Mouse (Mus musculus): Measurements from ENCODE around the gene Stard13. TPM values are rescaled to one million over a fixed set of nuclear protein-coding genes. Genes with fewer than 3 reads are reported as not detected.

Gene Stard13
- total RNA-seq, 1 experiment = 6.8 TPM

- in situ Hi-C loops (cut with MboI; ENCODE audit: low sequenced_read_pairs in 2 of 2, unreplicated experiment in 2 of 2) = no loop called here
- H3K4me3 ChIP-seq (ENCODE audit: insufficient read depth in 1 of 2, low read depth in 1 of 2, low read length in 2 of 2, poor library complexity in 1 of 2, severe bottlenecking in 1 of 2) = no peak overlapping the region
- no peak for DNase-seq (ENCODE audit: low read depth, low spot score)
- H3K27ac ChIP-seq (ENCODE audit: insufficient read depth, low read depth, low read length, poor library complexity, severe bottlenecking) = no peak overlapping the region
- no peaks in the 10 kb centered on the region for H3K36me3 ChIP-seq (ENCODE audit: control insufficient read depth, insufficient read depth, low read length, poor library complexity, severe bottlenecking)
- no peaks in the 10 kb centered on the region for H3K9me3 ChIP-seq (ENCODE audit: control insufficient read depth, insufficient read depth, low read depth, low read length)
- TF ChIP-seq CHD2 (IDR thresholded peaks at IDR 0.05; ENCODE audit: low read depth, low read length) (no peak), ZC3H11A (IDR thresholded peaks at IDR 0.05; ENCODE audit: borderline replicate concordance, low read depth, low read length) (no peak), MAFK (IDR thresholded peaks at IDR 0.05; ENCODE audit: insufficient read depth, low read depth, low read length) (no peak), ZNF384 (IDR thresholded peaks at IDR 0.05; ENCODE audit: low read depth, low read length) (no peak), HCFC1 (IDR thresholded peaks at IDR 0.05; ENCODE audit: borderline replicate concordance, insufficient read depth, low read length) (no peak)
- no peak overlapping the region for H3K9ac ChIP-seq (ENCODE audit: insufficient read depth, low read depth, low read length, poor library complexity, severe bottlenecking)
- peaks cover 0 to 3% of the 10 kb centered on the region in 2 experiments; a peak in 1 of 4 replicates for H3K4me1 ChIP-seq (ENCODE audit: control insufficient read depth in 2 of 2, insufficient read depth in 2 of 2, low read length in 2 of 2, poor library complexity in 1 of 2)
Measured at GRCm38 (mm10) chr5:151231861-151232260, 1.8 kb downstream of the Stard13 start.

- DNase-seq (ENCODE audit: low read depth, low spot score) = no peak
- no peak overlapping the region for H3K9ac ChIP-seq (ENCODE audit: insufficient read depth, low read depth, low read length, poor library complexity, severe bottlenecking)
- H3K27ac ChIP-seq (ENCODE audit: insufficient read depth, low read depth, low read length, poor library complexity, severe bottlenecking) = no peak overlapping the region
- in situ Hi-C loops (cut with MboI; ENCODE audit: low sequenced_read_pairs in 2 of 2, unreplicated experiment in 2 of 2) = no loop called here
- H3K9me3 ChIP-seq (ENCODE audit: control insufficient read depth, insufficient read depth, low read depth, low read length) = no peaks in the 10 kb centered on the region
- H3K36me3 ChIP-seq (ENCODE audit: control insufficient read depth, insufficient read depth, low read length, poor library complexity, severe bottlenecking) = no peaks in the 10 kb centered on the region
- TF ChIP-seq ZC3H11A (IDR thresholded peaks at IDR 0.05; ENCODE audit: borderline replicate concordance, low read depth, low read length) (no peak), MAFK (IDR thresholded peaks at IDR 0.05; ENCODE audit: insufficient read depth, low read depth, low read length) (no peak), ZNF384 (IDR thresholded peaks at IDR 0.05; ENCODE audit: low read depth, low read length) (no peak), HCFC1 (IDR thresholded peaks at IDR 0.05; ENCODE audit: borderline replicate concordance, insufficient read depth, low read length) (no peak), CHD2 (IDR thresholded peaks at IDR 0.05; ENCODE audit: low read depth, low read length) (no peak)
- H3K4me1 ChIP-seq (ENCODE audit: control insufficient read depth in 2 of 2, insufficient read depth in 2 of 2, low read length in 2 of 2, poor library complexity in 1 of 2) = peaks cover 0 to 3% of the 10 kb centered on the region in 2 experiments; a peak in 1 of 4 replicates
- no peak overlapping the region for H3K4me3 ChIP-seq (ENCODE audit: insufficient read depth in 1 of 2, low read depth in 1 of 2, low read length in 2 of 2, poor library complexity in 1 of 2, severe bottlenecking in 1 of 2)
Measured at GRCm38 (mm10) chr5:151231411-151231810, 2.2 kb downstream of the Stard13 start.

GRCm38 (mm10) chr5:151230427-151230826 is 3.2 kb downstream of the Stard13 start:
- H3K27ac ChIP-seq (ENCODE audit: insufficient read depth, low read depth, low read length, poor library complexity, severe bottlenecking) = no peak overlapping the region
- DNase-seq (ENCODE audit: low read depth, low spot score) = no peak
- H3K36me3 ChIP-seq (ENCODE audit: control insufficient read depth, insufficient read depth, low read length, poor library complexity, severe bottlenecking) = no peaks in the 10 kb centered on the region
- in situ Hi-C loops (cut with MboI; ENCODE audit: low sequenced_read_pairs in 2 of 2, unreplicated experiment in 2 of 2) = no loop called here
- peaks cover 0 to 3% of the 10 kb centered on the region in 2 experiments; a peak in 1 of 4 replicates for H3K4me1 ChIP-seq (ENCODE audit: control insufficient read depth in 2 of 2, insufficient read depth in 2 of 2, low read length in 2 of 2, poor library complexity in 1 of 2)
- H3K4me3 ChIP-seq (ENCODE audit: insufficient read depth in 1 of 2, low read depth in 1 of 2, low read length in 2 of 2, poor library complexity in 1 of 2, severe bottlenecking in 1 of 2) = no peak overlapping the region
- H3K9me3 ChIP-seq (ENCODE audit: control insufficient read depth, insufficient read depth, low read depth, low read length) = no peaks in the 10 kb centered on the region
- TF ChIP-seq MAFK (IDR thresholded peaks at IDR 0.05; ENCODE audit: insufficient read depth, low read depth, low read length) (no peak), CHD2 (IDR thresholded peaks at IDR 0.05; ENCODE audit: low read depth, low read length) (no peak), ZC3H11A (IDR thresholded peaks at IDR 0.05; ENCODE audit: borderline replicate concordance, low read depth, low read length) (no peak)
- H3K9ac ChIP-seq (ENCODE audit: insufficient read depth, low read depth, low read length, poor library complexity, severe bottlenecking) = no peak overlapping the region

- no peak for DNase-seq (ENCODE audit: low read depth, low spot score)
- Histone ChIP-seq H3K36me3 (ENCODE audit: control insufficient read depth, insufficient read depth, low read length, poor library complexity, severe bottlenecking) (no peaks in the 10 kb centered on the region), H3K9me3 (ENCODE audit: control insufficient read depth, insufficient read depth, low read depth, low read length) (no peaks in the 10 kb centered on the region), H3K9ac (ENCODE audit: insufficient read depth, low read depth, low read length, poor library complexity, severe bottlenecking) (no peak overlapping the region), H3K4me3 (ENCODE audit: insufficient read depth in 1 of 2, low read depth in 1 of 2, low read length in 2 of 2, poor library complexity in 1 of 2, severe bottlenecking in 1 of 2) (no peak overlapping the region), H3K27ac (ENCODE audit: insufficient read depth, low read depth, low read length, poor library complexity, severe bottlenecking) (no peak overlapping the region), H3K4me1 (ENCODE audit: control insufficient read depth in 2 of 2, insufficient read depth in 2 of 2, low read length in 2 of 2, poor library complexity in 1 of 2) (peaks cover 0 to 3% of the 10 kb centered on the region in 2 experiments; a peak in 1 of 4 replicates)
- TF ChIP-seq MAFK (IDR thresholded peaks at IDR 0.05; ENCODE audit: insufficient read depth, low read depth, low read length) (no peak), ZC3H11A (IDR thresholded peaks at IDR 0.05; ENCODE audit: borderline replicate concordance, low read depth, low read length) (no peak), CHD2 (IDR thresholded peaks at IDR 0.05; ENCODE audit: low read depth, low read length) (no peak), ZNF384 (IDR thresholded peaks at IDR 0.05; ENCODE audit: low read depth, low read length) (no peak), HCFC1 (IDR thresholded peaks at IDR 0.05; ENCODE audit: borderline replicate concordance, insufficient read depth, low read length) (no peak)
- in situ Hi-C loops (cut with MboI; ENCODE audit: low sequenced_read_pairs in 2 of 2, unreplicated experiment in 2 of 2) = no loop called here
Measured at GRCm38 (mm10) chr5:151228367-151229005, 5.2 kb downstream of the Stard13 start.

Measured in ES-E14 (cell line).